Mouse (Mus musculus) mesoderm, embryonic 11.5 days (tissue): ENCODE measurements around the gene Cort.
"Not testable (repeated sequence)": the region's sequence is repeated elsewhere in the genome, so short reads cannot be mapped to it uniquely, and the experiment has no call there.

Experiments used
- DNase-seq: peaks from one replicate; pipeline ENCODE4 v3.0.0-alpha.2; 2012; ENCODE audit warnings: low read depth, low spot score

Gene Cort

GRCm38 (mm10) chr4:149126663-149127062, at the start of gene Cort:
Gene Cort, minus strand, starts transcription at chr4:149126763.
- no peak for DNase-seq

GRCm38 (mm10) chr4:149173661-149174060, 47.1 kb upstream of the Cort start:
- DNase-seq, result no peak

- DNase-seq, result no peak
Measured at GRCm38 (mm10) chr4:149172666-149173065, 46.1 kb upstream of the Cort start.

- DNase-seq, result no peak
Measured at GRCm38 (mm10) chr4:149172083-149172482, 45.5 kb upstream of the Cort start.

- DNase-seq, result no peak
Measured at GRCm38 (mm10) chr4:149171581-149171981, 45.0 kb upstream of the Cort start.

GRCm38 (mm10) chr4:149170394-149170931, 43.9 kb upstream of the Cort start:
- DNase-seq, result no peak

GRCm38 (mm10) chr4:149169926-149170325, 43.4 kb upstream of the Cort start:
- DNase-seq, result not testable (repeated sequence)

- DNase-seq, result no peak
Measured at GRCm38 (mm10) chr4:149168016-149168415, 41.5 kb upstream of the Cort start.

GRCm38 (mm10) chr4:149166957-149167611, 40.5 kb upstream of the Cort start:
- DNase-seq, result no peak

- peak; percentile 97 for DNase-seq
Measured at GRCm38 (mm10) chr4:149166215-149166946, 39.8 kb upstream of the Cort start, which contains the start of gene Pgd. Gene Pgd, minus strand, starts transcription at chr4:149166771.

GRCm38 (mm10) chr4:149164150-149164549, 37.6 kb upstream of the Cort start:
- DNase-seq, result no peak

- DNase-seq, result no peak
Measured at GRCm38 (mm10) chr4:149163196-149163595, 36.6 kb upstream of the Cort start.

- no peak for DNase-seq
Measured at GRCm38 (mm10) chr4:149161166-149161565, 34.6 kb upstream of the Cort start.

- DNase-seq, result no peak
Measured at GRCm38 (mm10) chr4:149159891-149160290, 33.3 kb upstream of the Cort start.

- DNase-seq, result no peak
Measured at GRCm38 (mm10) chr4:149159203-149159602, 32.6 kb upstream of the Cort start.

GRCm38 (mm10) chr4:149157415-149157973, 30.9 kb upstream of the Cort start:
- DNase-seq, result no peak

GRCm38 (mm10) chr4:149155711-149156110, 29.1 kb upstream of the Cort start:
- no peak for DNase-seq

- DNase-seq, result no peak
Measured at GRCm38 (mm10) chr4:149154859-149155258, 28.3 kb upstream of the Cort start.

GRCm38 (mm10) chr4:149150721-149151120, 24.2 kb upstream of the Cort start:
- no peak for DNase-seq

- no peak for DNase-seq
Measured at GRCm38 (mm10) chr4:149150256-149150655, 23.7 kb upstream of the Cort start.

- DNase-seq, result no peak
Measured at GRCm38 (mm10) chr4:149149611-149150010, 23.0 kb upstream of the Cort start.

GRCm38 (mm10) chr4:149149196-149149595, 22.6 kb upstream of the Cort start:
- no peak for DNase-seq
